Mouse (Mus musculus): ENCODE results near the gene Cyp2c67. TPM values are rescaled to one million over a fixed set of nuclear protein-coding genes. Genes with fewer than 3 reads are reported as not detected.
"Not testable (repeated sequence)": the region's sequence is repeated elsewhere in the genome, so short reads cannot be mapped to it uniquely, and the experiment has no call there.

The Cyp2c67 gene
- polyA plus RNA-seq (2015; fragmentation: Nextera tagmentation; extraction: Ambion mirVana) = 0.90 and 1.2 TPM in 2 replicates

DNA sequence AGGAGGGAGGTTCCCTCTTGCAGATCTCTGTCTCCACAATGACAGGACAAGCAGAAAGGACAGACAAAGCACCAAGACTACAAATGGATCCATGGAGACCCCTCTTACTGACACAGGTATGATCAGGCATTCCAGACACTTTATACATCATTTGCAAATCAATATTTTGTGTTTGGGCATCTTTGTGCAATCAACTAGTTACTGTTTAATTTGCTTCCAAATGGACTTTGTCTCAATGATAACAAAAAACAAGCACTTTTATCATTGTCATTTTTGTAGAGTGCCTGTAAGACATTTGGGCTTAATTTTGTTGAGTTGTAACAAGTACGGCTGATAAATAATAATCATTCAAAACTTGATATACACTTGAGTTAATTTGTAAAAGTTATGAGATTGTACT is at the start of gene Cyp2c67:
Cyp2c67 (minus strand) TSS at position 114 of the 400 bp plus-strand sequence.
- no peak within 1 kb of the TSS for H3K27ac ChIP-seq (ENCODE audit: low read length)
- no peaks in the 10 kb centered on the region for H3K9me3 ChIP-seq (replicated peaks; ENCODE audit: control insufficient read depth, low read length)
- ATAC-seq (ENCODE audit: low read depth) = no peak
- no peak within 1 kb of the TSS for H3K9ac ChIP-seq (ENCODE audit: low read depth, low read length)
- 76% methylated on average over 1 of the region's 1 CpGs for WGBS (ENCODE audit: insufficient replicate concordance)
- no peaks in the 10 kb centered on the region for H3K27me3 ChIP-seq (ENCODE audit: control insufficient read depth, insufficient read depth, low read depth, low read length)
- H3K4me1 ChIP-seq (ENCODE audit: control insufficient read depth, low read depth, low read length) = no peaks in the 10 kb centered on the region
- H3K4me2 ChIP-seq (ENCODE audit: low read depth, low read length) = no peak within 1 kb of the TSS
- no peaks in the 10 kb centered on the region for H3K36me3 ChIP-seq (ENCODE audit: control insufficient read depth, insufficient read depth)
- no peak within 1 kb of the TSS for H3K4me3 ChIP-seq (ENCODE audit: low read depth, low read length)

DNA sequence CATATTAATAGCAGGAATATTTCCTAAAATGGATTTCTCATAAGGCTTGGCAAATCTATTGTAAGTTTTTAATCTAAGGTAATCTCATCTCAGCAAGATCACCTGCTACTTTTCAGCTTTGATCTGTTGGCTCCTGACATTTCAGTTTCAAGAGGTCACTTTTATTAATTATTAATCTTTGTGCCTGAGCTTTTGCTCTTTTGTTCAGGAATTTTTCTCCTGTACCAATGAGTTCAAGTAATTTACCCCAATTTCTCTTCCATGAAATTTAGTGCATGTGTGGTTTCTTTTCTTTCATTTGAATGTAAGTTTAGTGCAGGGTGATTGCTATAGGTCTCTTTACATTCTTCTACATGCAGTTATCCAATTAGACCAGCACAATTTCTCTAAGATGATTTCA is 16.8 kb upstream of the Cyp2c67 start:
- H3K9ac ChIP-seq (ENCODE audit: low read depth, low read length); H3K9me3 ChIP-seq (replicated peaks; ENCODE audit: control insufficient read depth, low read length); H3K4me3 ChIP-seq (ENCODE audit: low read depth, low read length); H3K4me2 ChIP-seq (ENCODE audit: low read depth, low read length); ATAC-seq (ENCODE audit: low read depth); H3K27me3 ChIP-seq (ENCODE audit: control insufficient read depth, insufficient read depth, low read depth, low read length); H3K27ac ChIP-seq (ENCODE audit: low read length); H3K36me3 ChIP-seq (ENCODE audit: control insufficient read depth, insufficient read depth); H3K4me1 ChIP-seq (ENCODE audit: control insufficient read depth, low read depth, low read length): not testable (repeated sequence)

DNA sequence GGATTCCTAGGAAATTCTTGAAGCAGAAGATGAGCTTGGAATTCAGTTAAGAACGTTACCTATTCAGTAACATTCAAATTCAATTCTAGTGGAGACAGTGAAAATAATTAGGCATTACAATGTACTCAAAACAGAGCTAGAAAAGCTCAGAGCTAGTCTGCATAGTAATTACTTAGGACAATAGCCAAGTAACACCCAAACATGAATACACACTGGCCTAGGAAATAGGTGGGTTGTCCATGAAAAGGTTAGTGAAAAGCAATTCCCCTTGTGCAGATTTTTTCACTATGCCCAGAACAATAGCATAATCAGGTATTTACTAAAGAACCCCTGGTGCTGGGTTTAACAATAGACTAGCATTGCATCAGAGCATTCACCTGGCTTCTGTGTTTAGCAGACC is 3.5 kb upstream of the Cyp2c67 start:
- WGBS (ENCODE audit: insufficient replicate concordance) = 17% methylated on average over 1 of the region's 1 CpGs
- no peak overlapping the region for H3K4me3 ChIP-seq (ENCODE audit: low read depth, low read length)

DNA sequence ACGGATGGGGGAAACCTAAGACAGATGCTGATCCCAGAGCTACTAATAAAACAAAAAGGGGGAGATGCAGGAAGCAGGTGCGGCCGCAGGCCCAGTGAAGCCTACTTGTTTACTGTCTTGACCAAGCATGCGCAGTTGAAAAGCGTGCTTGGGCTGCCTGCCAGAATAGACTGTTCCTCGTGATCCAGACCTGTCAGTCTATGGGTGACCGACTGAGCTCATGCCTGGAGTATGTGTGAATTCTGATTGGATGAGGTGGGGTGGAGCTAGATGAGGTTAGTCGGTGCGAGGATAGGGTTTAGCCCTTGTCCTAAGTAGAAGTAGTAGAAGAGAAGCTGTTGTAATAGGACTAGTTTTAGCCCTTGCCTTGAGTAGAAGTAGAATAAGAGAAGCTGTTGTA is 1.3 kb downstream of the Cyp2c67 start:
- Histone ChIP-seq H3K4me2 (ENCODE audit: low read depth, low read length) (no peak overlapping the region), H3K4me3 (ENCODE audit: low read depth, low read length) (no peak overlapping the region), H3K9ac (ENCODE audit: low read depth, low read length) (no peak overlapping the region), H3K4me1 (ENCODE audit: control insufficient read depth, low read depth, low read length) (no peaks in the 10 kb centered on the region), H3K27ac (ENCODE audit: low read length) (no peak overlapping the region), H3K27me3 (ENCODE audit: control insufficient read depth, insufficient read depth, low read depth, low read length) (no peaks in the 10 kb centered on the region), H3K36me3 (ENCODE audit: control insufficient read depth, insufficient read depth) (no peaks in the 10 kb centered on the region), H3K9me3 (replicated peaks; ENCODE audit: control insufficient read depth, low read length) (no peaks in the 10 kb centered on the region)
- ATAC-seq (ENCODE audit: low read depth) = no peak
- 79% methylated on average over 9 of the region's 9 CpGs for WGBS (ENCODE audit: insufficient replicate concordance)

More for the DNA sequence above, 3.5 kb upstream of the Cyp2c67 start:
- no peak for ATAC-seq (ENCODE audit: low read depth)
- Histone ChIP-seq H3K4me2 (ENCODE audit: low read depth, low read length) (no peak overlapping the region), H3K27me3 (ENCODE audit: control insufficient read depth, insufficient read depth, low read depth, low read length) (no peaks in the 10 kb centered on the region), H3K9ac (ENCODE audit: low read depth, low read length) (no peak overlapping the region), H3K36me3 (ENCODE audit: control insufficient read depth, insufficient read depth) (no peaks in the 10 kb centered on the region), H3K4me1 (ENCODE audit: control insufficient read depth, low read depth, low read length) (no peaks in the 10 kb centered on the region), H3K27ac (ENCODE audit: low read length) (no peak overlapping the region), H3K9me3 (replicated peaks; ENCODE audit: control insufficient read depth, low read length) (no peaks in the 10 kb centered on the region)

DNA sequence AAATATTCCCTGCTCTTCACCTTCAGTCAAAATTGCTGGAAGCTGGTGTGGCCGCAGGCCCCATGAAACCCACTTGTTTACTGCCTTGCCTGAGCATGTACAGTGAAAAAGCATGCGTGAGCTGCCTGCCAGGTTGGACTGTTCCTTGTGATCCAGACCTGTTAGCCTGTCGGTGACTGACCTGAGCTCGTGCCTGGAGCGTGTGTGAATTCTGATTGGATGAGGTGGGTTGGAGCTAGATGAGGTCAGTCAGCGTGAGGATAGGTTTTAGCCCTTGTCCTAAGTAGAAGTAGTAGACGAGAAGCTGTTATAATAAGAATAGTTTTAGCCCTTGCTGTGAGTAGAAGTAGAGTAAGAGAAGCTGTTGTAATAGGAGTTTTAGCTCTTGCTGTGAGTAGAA is 4.3 kb downstream of the Cyp2c67 start:
- H3K4me1 ChIP-seq (ENCODE audit: control insufficient read depth, low read depth, low read length); ATAC-seq (ENCODE audit: low read depth); H3K4me3 ChIP-seq (ENCODE audit: low read depth, low read length); H3K4me2 ChIP-seq (ENCODE audit: low read depth, low read length); H3K27ac ChIP-seq (ENCODE audit: low read length); H3K9ac ChIP-seq (ENCODE audit: low read depth, low read length); H3K36me3 ChIP-seq (ENCODE audit: control insufficient read depth, insufficient read depth); H3K9me3 ChIP-seq (replicated peaks; ENCODE audit: control insufficient read depth, low read length); H3K27me3 ChIP-seq (ENCODE audit: control insufficient read depth, insufficient read depth, low read depth, low read length): not testable (repeated sequence)
- 65% methylated on average over 7 of the region's 7 CpGs for WGBS (ENCODE audit: insufficient replicate concordance)

Other genes starting within 250 kb of the Cyp2c67 start
- not detected in 2 replicates for gene Cyp2c38, start 186.0 kb downstream of the Cyp2c67 start, polyA plus RNA-seq (2015; fragmentation: Nextera tagmentation; extraction: Ambion mirVana)
- not detected in 2 replicates for gene Cyp2c39, start 138.2 kb downstream of the Cyp2c67 start, polyA plus RNA-seq (2015; fragmentation: Nextera tagmentation; extraction: Ambion mirVana)
- gene Cyp2c68, start 92.0 kb upstream of the Cyp2c67 start, polyA plus RNA-seq (2015; fragmentation: Nextera tagmentation; extraction: Ambion mirVana) = 183 and 197 TPM in 2 replicates
- gene Cyp2c40, start 163.8 kb upstream of the Cyp2c67 start, polyA plus RNA-seq (2015; fragmentation: Nextera tagmentation; extraction: Ambion mirVana) = 2.7 and 3.6 TPM in 2 replicates
- gene Cyp2c69, start 237.7 kb upstream of the Cyp2c67 start, polyA plus RNA-seq (2015; fragmentation: Nextera tagmentation; extraction: Ambion mirVana) = 0.15 and 0.26 TPM in 2 replicates